Comparison of ENCODE assay signal across 15 mouse cellular contexts in the genomic region with DNA sequence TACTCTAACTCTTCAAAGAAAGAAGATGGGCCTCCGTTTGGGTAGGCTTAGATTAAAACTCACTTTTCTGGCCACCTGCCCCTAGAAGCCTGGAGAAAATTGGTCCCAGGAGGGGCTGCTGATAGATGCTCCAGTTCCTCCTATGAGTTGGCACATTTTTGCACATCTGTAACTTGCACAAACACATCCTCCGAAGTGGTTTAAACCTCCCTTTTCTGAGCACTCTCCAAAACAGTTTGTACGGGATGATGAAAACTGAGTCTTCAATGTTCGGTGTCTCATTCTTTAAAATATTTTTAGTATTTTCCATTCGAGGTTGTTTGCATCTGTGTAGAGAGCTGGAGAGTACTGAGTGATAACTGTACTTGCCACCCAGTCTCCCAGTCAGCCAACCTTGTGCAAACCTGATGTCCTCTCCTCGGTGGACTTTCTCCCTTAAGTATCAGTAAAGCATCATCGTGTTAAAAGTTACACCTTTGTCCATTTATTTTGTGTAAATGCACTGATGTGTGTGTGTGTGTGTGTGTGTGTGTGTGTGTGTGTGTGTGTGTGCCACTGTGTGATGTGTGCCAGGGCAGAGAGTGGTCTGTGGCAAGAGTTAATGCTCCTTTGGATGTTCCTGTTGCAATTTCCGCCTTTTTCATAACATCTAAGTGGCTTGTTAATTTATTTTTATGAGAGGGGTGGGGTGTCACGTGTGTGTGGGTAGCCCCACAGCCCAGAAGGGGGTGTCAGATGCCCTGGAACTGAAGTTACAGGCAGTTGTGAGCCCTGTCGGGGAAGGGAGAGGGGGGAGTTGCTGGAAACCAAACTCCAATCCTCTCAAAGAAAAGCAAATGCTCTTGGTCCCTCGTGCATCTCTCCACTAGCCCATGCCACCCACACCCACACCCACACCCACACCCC. TPM values are rescaled to one million over a fixed set of nuclear protein-coding genes. Genes with fewer than 3 reads are reported as not detected.
DNase-seq lines count a peak whose midpoint lies in the region; ATAC-seq lines count a peak whose summit lies in the region.
"Had no signal": no experiment of that assay in that cellular context is flagged by ENCODE, and none has a peak within 500 bp of the region (broad histone marks: within the 10 kb centered on the region; RNA-seq: fewer than 3 reads in every experiment).

No protein-coding gene starts in this region.

- no peak overlapping the region for H3K9ac ChIP-seq in kidney, embryonic 16.5 days (replicated peaks; ENCODE audit: low read length)
- H3K9ac ChIP-seq in kidney, embryonic 14.5 days (ENCODE audit: low read depth, low read length), result no peak overlapping the region
- H3K9ac ChIP-seq: embryonic facial prominence, embryonic 15.5 days; forebrain, embryonic 12.5 days had no signal

- no peaks in the 10 kb centered on the region for H3K36me3 ChIP-seq in kidney, embryonic 16.5 days (ENCODE audit: insufficient read depth, low read length)
- H3K36me3 ChIP-seq in kidney, embryonic 14.5 days (ENCODE audit: control insufficient read depth, insufficient read depth, low read length), result no peaks in the 10 kb centered on the region
- H3K36me3 ChIP-seq: embryonic facial prominence, embryonic 15.5 days; forebrain, embryonic 12.5 days had no signal

- 51% methylated on average over 11 of the region's 11 CpGs for WGBS in kidney, embryonic 16.5 days
- WGBS in kidney, embryonic 14.5 days, result 52% methylated on average over 11 of the region's 11 CpGs

- 0 out of 2 replicates have a peak, but pooled peaks have one; percentile 16 for ATAC-seq in kidney, embryonic 16.5 days (ENCODE audit: low FRiP score, low TSS enrichment)
- ATAC-seq in kidney, embryonic 14.5 days (ENCODE audit: low FRiP score, low TSS enrichment), result no peak
- ATAC-seq in granulocyte monocyte progenitor cell, adult 5-6 weeks (replicated peaks; ENCODE audit: poor library complexity, severe bottlenecking), result peak; percentile 75
- ATAC-seq: activated CD4-positive, CD25-positive, alpha-beta regulatory T cell, adult 4 months had no signal

- peak overlapping the region; percentile 67; the same call in 1 of the 2 replicates for H3K27ac ChIP-seq in kidney, embryonic 16.5 days (ENCODE audit: low read length)
- no peak overlapping the region for H3K27ac ChIP-seq in kidney, embryonic 14.5 days (ENCODE audit: low read depth, low read length)
- H3K27ac ChIP-seq: embryonic facial prominence, embryonic 15.5 days; forebrain, embryonic 12.5 days had no signal

- peak overlapping the region; percentile 23; the same call in 1 of the 2 replicates for H3K4me2 ChIP-seq in kidney, embryonic 16.5 days (replicated peaks; ENCODE audit: low read depth, low read length)
- no peak overlapping the region for H3K4me2 ChIP-seq in kidney, embryonic 14.5 days (replicated peaks; ENCODE audit: low read depth, low read length)
- H3K4me2 ChIP-seq: embryonic facial prominence, embryonic 15.5 days; forebrain, embryonic 12.5 days; midbrain, embryonic 11.5 days had no signal

- peaks cover 35% of the 10 kb centered on the region for H3K4me1 ChIP-seq in kidney, embryonic 16.5 days (ENCODE audit: insufficient read depth, low read length)
- peaks cover 6% of the 10 kb centered on the region for H3K4me1 ChIP-seq in kidney, embryonic 14.5 days (ENCODE audit: control insufficient read depth, insufficient read depth, low read length)

- H3K27me3 ChIP-seq in kidney, embryonic 16.5 days (ENCODE audit: insufficient read depth, low read length), result no peaks in the 10 kb centered on the region
- no peaks in the 10 kb centered on the region for H3K27me3 ChIP-seq in kidney, embryonic 14.5 days (ENCODE audit: control insufficient read depth, insufficient read depth, low read length)
- H3K27me3 ChIP-seq: embryonic facial prominence, embryonic 15.5 days had no signal

- H3K9me3 ChIP-seq in kidney, embryonic 16.5 days (ENCODE audit: low read length), result no peaks in the 10 kb centered on the region
- H3K9me3 ChIP-seq in kidney, embryonic 14.5 days (ENCODE audit: control insufficient read depth, low read length), result no peaks in the 10 kb centered on the region
- H3K9me3 ChIP-seq: embryonic facial prominence, embryonic 15.5 days; forebrain, embryonic 12.5 days had no signal

- peak; percentile 80 for DNase-seq in 416B (ENCODE audit: low read depth)
- peak; percentile 19 for DNase-seq in lung, postnatal 36 days
- DNase-seq in neural tube, embryonic 10.5 days (ENCODE audit: extremely low spot score, low spot score), result no peak
- DNase-seq in urinary bladder, postnatal 14 days (ENCODE audit: low spot score), result no peak
- no peak for DNase-seq in urinary bladder, postnatal 10 days (ENCODE audit: low spot score)
- DNase-seq: adrenal gland, postnatal 36 days; cerebellum, postnatal 36 days; right cerebral cortex, postnatal 4 days had no signal

- no peak overlapping the region for H3K4me3 ChIP-seq in kidney, embryonic 16.5 days (ENCODE audit: low read length)
- H3K4me3 ChIP-seq in kidney, embryonic 14.5 days (ENCODE audit: low read length), result no peak overlapping the region
- H3K4me3 ChIP-seq: embryonic facial prominence, embryonic 15.5 days; forebrain, embryonic 12.5 days had no signal

RNA-seq across cellular contexts. Expression of a gene that starts 51.8 kb away (rescaled TPM):
- 281 and 293 TPM in 2 replicates for polyA plus RNA-seq in kidney, embryonic 16.5 days (2015; fragmentation: Nextera tagmentation; extraction: Ambion mirVana)
- polyA plus RNA-seq in kidney, embryonic 14.5 days (2014; fragmentation: Nextera tagmentation; extraction: Ambion mirVana), result 300 and 331 TPM in 2 replicates
- total RNA-seq in granulocyte monocyte progenitor cell, adult 5-6 weeks (2014; fragmentation: Nextera tagmentation), result 734 and 909 TPM in 2 replicates
- 363 and 370 TPM in 2 replicates for total RNA-seq in granulocyte monocyte progenitor cell, adult 5-6 weeks (2017)

Comparison
In these comparisons a context has a peak if more than half of its experiments do, and no peak if none do; other contexts are left out.
1. DNase-seq: peak in 416B (single experiment) and lung, postnatal 36 days (single experiment); none in neural tube, embryonic 10.5 days (single experiment), urinary bladder, postnatal 14 days (single experiment) and urinary bladder, postnatal 10 days (single experiment).